Mouse (Mus musculus) heart, postnatal 36 days (tissue): ENCODE measurements at regions not wholly inside any gene's neighbourhood (a gene's known extent, or its start where the extent isn't known, plus 50 kb on each side); places are given as distances from the start of the nearest gene placed in this dataset.

Experiments
- DNase-seq, 2 experiments: peaks; one replicate each; pipeline ENCODE4 v3.0.0; 2021 to 2022
- intact Hi-C: fragments of 180-260 bp; cut with DNase I; formaldehyde crosslinking; loops from one replicate; pipeline ENCODE4 v1.15.1; 2025

DNA sequence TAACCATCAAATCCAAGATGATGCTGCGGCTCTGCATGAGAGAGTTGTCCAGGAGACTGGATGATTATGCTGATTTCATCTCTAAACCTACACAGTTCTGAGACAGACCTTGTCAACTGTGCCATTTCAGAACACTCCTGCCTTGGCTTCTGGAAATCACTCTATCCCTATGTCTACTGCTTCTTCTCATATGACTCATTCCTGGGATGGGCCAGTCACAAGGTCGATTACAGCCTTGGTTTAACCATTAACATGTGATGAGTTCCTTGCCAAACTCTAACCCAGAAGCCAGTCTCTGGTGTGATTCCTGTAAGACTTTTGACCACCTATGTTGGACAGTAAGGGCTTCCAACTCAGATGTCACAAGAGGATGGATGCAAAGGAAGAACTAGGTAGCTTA, 216.3 kb upstream of the Onecut1 start:
- intact Hi-C loops = no loop called here

DNA sequence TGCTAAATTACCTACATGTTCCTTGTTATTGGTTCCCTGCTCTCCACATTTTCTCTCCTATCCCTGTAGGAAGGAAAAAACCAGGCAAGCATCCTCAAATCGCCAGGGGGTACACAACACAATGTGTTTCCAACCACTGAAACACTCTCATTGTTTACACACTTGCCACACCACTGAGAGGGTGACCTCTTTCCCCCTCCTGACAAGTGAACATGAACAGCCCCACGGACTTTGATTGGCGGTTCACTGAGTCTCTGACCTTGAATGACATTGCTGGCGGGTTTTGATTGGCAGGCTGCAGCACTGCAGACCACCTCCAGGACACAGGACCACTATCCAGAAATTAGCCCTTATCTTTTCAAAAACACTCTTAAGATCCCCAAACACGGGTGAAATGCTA, 211.7 kb upstream of the Onecut1 start:
- no peak for DNase-seq

More for the DNA sequence above, 216.3 kb upstream of the Onecut1 start:
- DNase-seq = no peak

GRCm38 (mm10) chr9:74655956-74656355, 205.8 kb upstream of the Onecut1 start:
- DNase-seq = no peak
- intact Hi-C loops = no loop called here

More for the DNA sequence above, 211.7 kb upstream of the Onecut1 start:
- intact Hi-C loops = no loop called here

- no peak for DNase-seq
- intact Hi-C loops = no loop called here
Measured at GRCm38 (mm10) chr9:74656392-74656791, 205.3 kb upstream of the Onecut1 start.

GRCm38 (mm10) chr9:74671356-74671952, 190.3 kb upstream of the Onecut1 start:
- intact Hi-C loops = no loop called here
- DNase-seq = no peak

- intact Hi-C loops = no loop called here
- no peak for DNase-seq
Measured at GRCm38 (mm10) chr9:74672261-74672660, 189.5 kb upstream of the Onecut1 start.

DNA sequence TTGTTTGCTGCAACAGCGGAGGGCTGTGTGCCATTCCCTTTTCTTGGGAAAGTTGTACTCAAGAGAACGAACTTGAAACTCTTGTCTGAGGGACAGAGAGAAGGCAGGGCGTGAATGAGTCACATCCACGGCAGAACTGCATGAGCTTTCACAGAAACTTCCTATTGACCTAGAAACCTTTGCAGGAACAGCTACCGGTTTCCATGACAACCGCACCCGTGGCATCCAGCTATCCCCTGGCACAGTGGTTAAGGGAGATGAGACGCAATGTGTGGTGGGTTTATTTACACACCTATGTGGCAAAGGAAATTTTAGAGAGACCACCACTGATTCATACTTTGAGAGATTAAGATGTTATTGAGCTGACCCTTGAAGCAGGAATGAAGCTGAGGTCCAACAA, 163.5 kb upstream of the Onecut1 start:
- intact Hi-C loops = no loop called here
- no peak for DNase-seq

GRCm38 (mm10) chr9:74705698-74706097, 156.0 kb upstream of the Onecut1 start:
- intact Hi-C loops = no loop called here
- no peak for DNase-seq

DNA sequence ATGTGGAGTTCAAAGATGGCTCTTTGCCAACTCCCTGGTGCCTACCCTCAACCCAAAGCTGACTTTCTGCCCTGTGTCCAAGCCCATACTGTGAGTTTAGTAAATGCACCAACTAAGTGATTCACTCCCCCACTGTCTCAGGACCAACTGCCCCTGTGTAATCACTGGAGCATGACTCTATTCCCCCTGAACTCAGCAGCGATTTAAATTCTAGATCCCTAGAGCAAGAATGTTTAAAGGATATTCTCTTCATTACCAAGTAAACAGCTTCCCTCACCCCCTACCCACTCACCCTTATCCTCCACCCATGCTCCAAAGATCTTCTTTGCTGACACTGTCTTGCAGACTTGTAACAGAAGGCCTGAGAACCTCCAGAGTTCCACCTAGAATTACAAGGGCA, 154.1 kb upstream of the Onecut1 start:
- intact Hi-C loops = no loop called here
- no peak for DNase-seq

GRCm38 (mm10) chr9:74711698-74712097, 150.0 kb upstream of the Onecut1 start:
- intact Hi-C loops = no loop called here

DNA sequence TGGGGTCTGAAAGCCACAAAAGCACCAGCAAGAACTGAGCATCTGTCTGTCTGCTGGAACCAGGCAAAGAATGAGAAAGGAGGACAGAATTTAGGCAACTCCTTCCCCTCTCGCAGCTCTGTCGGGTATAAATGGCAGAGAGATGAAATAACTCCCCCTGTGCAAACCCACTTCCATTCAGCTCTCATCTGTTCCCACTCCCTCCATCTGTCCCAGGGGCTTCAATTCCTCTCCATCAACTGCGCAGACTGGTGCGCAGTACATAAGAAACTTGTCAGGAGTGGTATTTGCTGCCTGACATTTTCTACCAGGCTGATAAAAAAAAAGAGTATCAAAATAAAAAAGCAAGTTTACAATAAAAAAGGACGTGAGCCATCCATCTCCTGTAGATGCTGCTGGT, 129.3 kb upstream of the Onecut1 start:
- intact Hi-C loops = no loop called here
- DNase-seq = no peak

More at GRCm38 (mm10) chr9:74711698-74712097, 150.0 kb upstream of the Onecut1 start:
- no peak for DNase-seq

- intact Hi-C loops = no loop called here
Measured at GRCm38 (mm10) chr9:74741949-74742348, 119.8 kb upstream of the Onecut1 start.

DNA sequence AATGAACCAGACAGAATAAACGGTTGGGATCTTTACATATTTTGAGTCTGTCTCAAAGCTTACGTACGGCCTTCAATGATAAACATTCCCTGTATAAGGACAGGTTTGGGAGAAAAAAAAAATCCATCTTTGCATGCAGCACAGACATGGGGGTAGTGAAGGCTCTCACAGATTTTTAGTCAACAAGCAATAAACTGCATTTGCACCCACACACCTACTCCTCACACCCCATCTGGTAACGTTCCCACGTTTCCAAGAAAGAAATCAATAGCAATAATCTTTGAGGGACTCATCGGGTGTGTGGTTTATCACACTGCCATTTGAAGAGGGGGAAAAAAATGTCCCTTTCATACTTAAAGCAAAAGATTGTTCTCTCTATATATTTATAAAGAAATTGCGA, 113.8 kb upstream of the Onecut1 start:
- intact Hi-C loops = no loop called here
- DNase-seq = no peak

More at GRCm38 (mm10) chr9:74741949-74742348, 119.8 kb upstream of the Onecut1 start:
- no peak for DNase-seq

- DNase-seq = no peak
- intact Hi-C loops = no loop called here
Measured at GRCm38 (mm10) chr9:74758025-74758424, 103.7 kb upstream of the Onecut1 start.

- intact Hi-C loops = no loop called here
- no peak for DNase-seq
Measured at GRCm38 (mm10) chr9:74758876-74759275, 102.8 kb upstream of the Onecut1 start.

- intact Hi-C loops = no loop called here
- no peak for DNase-seq
Measured at GRCm38 (mm10) chr9:74780419-74780818, 81.3 kb upstream of the Onecut1 start.

DNA sequence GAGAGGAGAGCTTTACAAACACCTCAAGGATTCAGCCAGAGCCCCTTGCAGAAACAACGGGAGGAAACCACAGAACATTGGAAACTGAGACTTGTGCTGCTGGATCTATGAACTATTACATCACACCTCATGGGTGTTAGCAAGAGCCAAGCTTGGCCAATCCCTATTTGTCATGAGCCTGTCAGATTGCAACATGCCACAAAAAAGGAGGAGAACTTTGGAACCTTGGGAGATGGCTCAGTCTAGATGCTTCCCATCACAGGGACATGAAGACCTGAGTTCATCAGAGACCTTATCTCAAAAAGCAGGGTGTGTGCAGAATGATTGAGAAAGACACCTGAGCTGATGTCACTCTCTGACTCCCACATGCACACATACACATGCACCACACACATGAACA, 68.3 kb upstream of the Onecut1 start:
- intact Hi-C loops = no loop called here
- no peak for DNase-seq

DNA sequence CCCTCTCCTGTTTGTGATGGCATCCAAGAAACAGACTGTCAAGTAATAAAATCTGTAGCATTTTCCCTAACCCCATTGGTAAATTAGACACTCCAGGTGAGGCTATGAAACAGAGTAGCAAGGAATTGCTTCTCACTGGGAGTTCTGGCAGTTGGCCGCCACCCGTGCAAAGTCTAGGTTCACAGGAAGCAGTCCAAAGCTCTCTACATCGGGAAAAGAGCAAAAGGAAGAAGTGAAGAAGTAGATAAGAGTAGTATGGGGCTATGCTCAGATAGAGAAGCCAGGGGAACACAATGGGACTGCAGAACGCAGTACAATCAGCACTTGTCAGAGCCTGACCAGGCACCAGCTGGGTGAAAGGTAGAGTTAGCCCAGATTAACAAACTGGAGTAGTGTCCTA, 65.7 kb upstream of the Onecut1 start:
- no peak for DNase-seq
- intact Hi-C loops = no loop called here

DNA sequence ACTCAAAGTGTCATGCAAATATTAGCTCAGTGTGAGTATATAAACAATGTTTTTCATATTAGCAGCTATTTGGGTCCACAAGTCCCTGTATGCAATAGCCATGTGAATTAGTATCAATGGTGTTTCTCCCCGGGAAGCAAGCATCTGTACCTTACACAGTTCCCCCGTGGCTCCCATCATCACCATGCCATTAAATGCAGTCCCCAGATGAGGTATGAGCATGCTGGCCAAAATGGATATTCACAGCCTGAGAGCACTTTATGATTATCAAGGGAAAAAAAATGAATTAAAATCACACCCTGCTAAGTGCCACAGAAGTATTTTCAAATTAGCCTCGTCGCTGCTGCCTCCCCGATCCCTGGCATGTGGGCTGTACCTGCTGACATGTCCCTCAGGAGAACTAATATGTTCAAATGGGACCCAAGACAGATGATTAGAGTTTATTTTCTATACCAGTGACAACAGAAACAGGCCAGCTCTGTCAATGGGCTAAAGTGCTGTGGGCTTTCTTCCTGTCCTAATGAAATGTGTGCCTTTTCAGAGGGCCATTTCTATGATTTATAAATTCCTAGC, 64.4 kb upstream of the Onecut1 start:
- intact Hi-C loops = no loop called here
- DNase-seq = no peak

DNA sequence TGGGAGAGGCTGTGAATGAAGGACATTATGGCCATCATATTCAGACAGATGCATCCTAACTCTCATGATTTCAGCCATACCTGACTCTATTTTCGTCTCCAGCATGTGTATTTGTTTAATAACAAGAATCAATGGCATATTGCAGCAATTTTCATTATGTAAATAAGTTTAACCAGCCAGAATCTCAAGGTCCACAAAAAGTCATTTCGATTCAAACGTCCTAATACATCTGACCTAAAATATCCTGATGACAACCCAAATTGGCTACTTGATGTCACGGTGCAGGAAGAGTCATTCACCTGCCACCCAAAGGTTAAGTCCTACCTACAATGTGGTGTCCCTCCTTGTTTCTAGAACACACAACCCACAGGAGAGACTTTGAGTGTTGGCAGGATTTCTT, 60.6 kb upstream of the Onecut1 start:
- no peak for DNase-seq
- intact Hi-C loops = no loop called here

- no peak for DNase-seq
- intact Hi-C loops = no loop called here
Measured at GRCm38 (mm10) chr9:74811437-74811836, 50.3 kb upstream of the Onecut1 start.
